Mouse (Mus musculus) ES-Bruce4 (cell line): ENCODE data around the gene Hinfp. TPM values are rescaled to one million over a fixed set of nuclear protein-coding genes. Genes with fewer than 3 reads are reported as not detected.

Experiments
- H3K27ac ChIP-seq: 2 replicates; pipeline ENCODE4 v1.5.1; 2012; ENCODE audit warnings: low read length, inconsistent platforms; ENCODE audit not compliant: insufficient read depth
- H3K27me3 ChIP-seq: 2 replicates; pipeline ENCODE4 v1.6.1; 2012; ENCODE audit warnings: mild to moderate bottlenecking, low read length, inconsistent platforms; ENCODE audit not compliant: control insufficient read depth, poor library complexity, insufficient read depth, severe bottlenecking
- H3K36me3 ChIP-seq: 2 replicates; pipeline ENCODE4 v1.6.1; 2012; ENCODE audit warnings: inconsistent platforms, mild to moderate bottlenecking, low read length, moderate library complexity; ENCODE audit not compliant: control insufficient read depth, poor library complexity, insufficient read depth, severe bottlenecking
- H3K4me1 ChIP-seq: one replicate; pipeline ENCODE4 v1.8.1; 2011; ENCODE audit warnings: low read length; ENCODE audit not compliant: control insufficient read depth, insufficient read depth
- H3K4me3 ChIP-seq: 2 replicates; pipeline ENCODE4 v1.5.1; 2011; ENCODE audit warnings: low read depth, mild to moderate bottlenecking, low read length
- H3K9ac ChIP-seq: 2 replicates; pipeline ENCODE4 v1.6.1; 2012; ENCODE audit warnings: low read depth, mild to moderate bottlenecking, inconsistent platforms; ENCODE audit not compliant: poor library complexity, severe bottlenecking
- H3K9me3 ChIP-seq: replicated peaks from 2 replicates; pipeline ENCODE4 v1.6.1; 2012; ENCODE audit warnings: mild to moderate bottlenecking, low read length, inconsistent platforms; ENCODE audit not compliant: control insufficient read depth, poor library complexity, insufficient read depth, severe bottlenecking
- CTCF ChIP-seq: IDR thresholded peaks from one replicate; pipeline ENCODE4 v1.8.1; 2011; ENCODE audit warnings: low read depth, low read length
- EP300 ChIP-seq: IDR thresholded peaks from 2 replicates; pipeline ENCODE4 v1.6.1; 2011; ENCODE audit warnings: low read depth, low read length; ENCODE audit not compliant: insufficient read depth
- POLR2A ChIP-seq: IDR thresholded peaks from one replicate; pipeline ENCODE4 v1.8.1; 2011; ENCODE audit warnings: low read length; ENCODE audit not compliant: insufficient read depth
- polyA plus RNA-seq: library from polyadenylated mRNA; stranded (reverse); fragments of >200 nt; gene quantifications from 2 replicates; pipeline ENCODE4 v1.2.4, GENCODE M21; 2011; ENCODE audit warnings: low read depth; ENCODE audit not compliant: missing spikeins, insufficient read depth, insufficient read length

Hinfp gene
- polyA plus RNA-seq, 1 experiment = 27.8 TPM

GRCm38 (mm10) chr9:44292490-44292889 is 13.0 kb downstream of the Hinfp start:
- Histone ChIP-seq H3K4me3 (no peak overlapping the region), H3K9me3 (no peaks in the 10 kb centered on the region), H3K27ac (no peak overlapping the region), H3K36me3 (peaks cover 27% of the 10 kb centered on the region), H3K9ac (no peak overlapping the region), H3K4me1 (peaks cover 1% of the 10 kb centered on the region), H3K27me3 (peaks cover 3% of the 10 kb centered on the region; the same call in 1 of the 2 replicates)
- TF ChIP-seq CTCF (peak; percentile 53), POLR2A (no peak)

GRCm38 (mm10) chr9:44288959-44289291 is 16.5 kb downstream of the Hinfp start:
- Histone ChIP-seq H3K27ac (no peak overlapping the region), H3K4me3 (no peak overlapping the region), H3K4me1 (peaks cover 1% of the 10 kb centered on the region), H3K9ac (no peak overlapping the region), H3K27me3 (peaks cover 3% of the 10 kb centered on the region), H3K9me3 (no peaks in the 10 kb centered on the region), H3K36me3 (peaks cover 8% of the 10 kb centered on the region)
- TF ChIP-seq POLR2A = no peak
- no peak for TF ChIP-seq CTCF
- TF ChIP-seq EP300 = no peak

GRCm38 (mm10) chr9:44288076-44288958 is 17.2 kb downstream of the Hinfp start, which contains the start of gene Abcg4:
Gene Abcg4, minus strand, starts transcription at chr9:44288615.
- H3K36me3 ChIP-seq = peaks cover 6% of the 10 kb centered on the region
- H3K27me3 ChIP-seq = peaks cover 3% of the 10 kb centered on the region
- no peak for TF ChIP-seq CTCF
- peak within 1 kb of the TSS; percentile 28 for H3K9ac ChIP-seq
- H3K27ac ChIP-seq = no peak within 1 kb of the TSS
- H3K9me3 ChIP-seq = no peaks in the 10 kb centered on the region
- H3K4me1 ChIP-seq = peaks cover 1% of the 10 kb centered on the region
- peak within 1 kb of the TSS; percentile 71 for H3K4me3 ChIP-seq

- H3K9ac ChIP-seq = peak overlapping the region; percentile 28
- no peak for TF ChIP-seq EP300
- no peak for TF ChIP-seq POLR2A
- no peak for TF ChIP-seq CTCF
- H3K4me1 ChIP-seq = peaks cover 1% of the 10 kb centered on the region
- peaks cover 3% of the 10 kb centered on the region for H3K27me3 ChIP-seq
- H3K27ac ChIP-seq = no peak overlapping the region
- peaks cover 4% of the 10 kb centered on the region; the same call in 1 of the 2 replicates for H3K36me3 ChIP-seq
- H3K9me3 ChIP-seq = no peaks in the 10 kb centered on the region
- H3K4me3 ChIP-seq = peak overlapping the region; percentile 71
These were observed 17.9 kb downstream of the Hinfp start for GRCm38 (mm10) chr9:44287401-44288075.

GRCm38 (mm10) chr9:44287003-44287400 is 18.5 kb downstream of the Hinfp start:
- Histone ChIP-seq H3K27ac (no peak overlapping the region), H3K27me3 (peaks cover 3% of the 10 kb centered on the region)
- TF ChIP-seq EP300 = no peak
- no peak for TF ChIP-seq POLR2A
- no peak for TF ChIP-seq CTCF

More at GRCm38 (mm10) chr9:44287003-44287400, 18.5 kb downstream of the Hinfp start:
- Histone ChIP-seq H3K4me1 (peaks cover 1% of the 10 kb centered on the region), H3K9ac (peak overlapping the region; percentile 28), H3K36me3 (no peaks in the 10 kb centered on the region), H3K4me3 (peak overlapping the region; percentile 71), H3K9me3 (no peaks in the 10 kb centered on the region)
